Mouse (Mus musculus) olfactory bulb, adult 2 months (tissue): Measurements from ENCODE around the gene Hacd2.

Source experiments
- CTCF ChIP-seq: fragments of 200-500 bp; IDR thresholded peaks from 2 replicates; pipeline ENCODE4 v1.5.1; 2012; ENCODE audit warnings: low read depth, mild to moderate bottlenecking, low read length, moderate library complexity; ENCODE audit not compliant: insufficient read depth
- POLR2A ChIP-seq: fragments of 200-500 bp; IDR thresholded peaks from 2 replicates; pipeline ENCODE4 v1.6.1; 2012; ENCODE audit warnings: mild to moderate bottlenecking, low read depth, low read length, moderate library complexity; ENCODE audit not compliant: insufficient read depth

DNA sequence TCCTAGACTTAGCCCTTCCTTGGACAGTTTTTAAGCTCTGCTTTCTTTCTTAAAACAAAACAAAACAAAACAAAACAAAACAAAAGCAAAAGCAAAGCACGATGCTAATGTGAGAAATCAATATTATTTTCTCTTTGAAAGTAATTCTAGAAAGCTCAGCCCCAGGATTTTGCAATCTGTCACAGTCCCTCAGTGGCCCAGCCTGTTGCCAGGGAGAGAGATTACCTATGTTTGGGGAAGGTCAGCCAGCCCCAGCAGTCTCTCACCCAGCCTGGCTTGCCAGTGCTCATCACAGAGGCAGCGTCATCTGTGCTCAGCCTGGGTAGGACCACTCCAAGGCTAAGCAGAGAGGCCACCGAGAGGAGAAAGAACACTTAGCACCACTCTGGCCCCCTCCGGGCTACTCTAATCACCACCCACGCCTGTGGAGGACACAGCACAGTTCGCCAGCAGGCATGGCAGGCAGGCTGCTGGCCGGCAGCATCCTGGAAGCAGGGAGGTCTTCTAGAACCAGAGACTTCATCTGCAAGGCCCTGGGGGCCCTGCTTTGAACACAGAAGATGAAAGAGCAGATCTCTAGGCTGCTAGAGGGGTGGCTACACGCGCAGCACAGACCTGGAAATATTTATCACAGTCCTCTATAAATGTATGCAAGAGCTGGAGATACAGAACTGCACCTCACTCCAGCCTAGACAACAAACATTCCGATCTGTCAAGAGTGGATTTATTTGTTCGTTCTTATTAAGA, 117.8 kb downstream of the Hacd2 start:
- TF ChIP-seq POLR2A (no peak), CTCF (no peak)
